Mouse (Mus musculus): Measurements from ENCODE around the gene Ssx9. TPM values are rescaled to one million over a fixed set of nuclear protein-coding genes. Genes with fewer than 3 reads are reported as not detected.
"Not testable (repeated sequence)": the region's sequence is repeated elsewhere in the genome, so short reads cannot be mapped to it uniquely, and the experiment has no call there.

Ssx9 gene
- not detected in 2 replicates for polyA plus RNA-seq (2014; fragmentation: Nextera tagmentation; extraction: Ambion mirVana)

DNA sequence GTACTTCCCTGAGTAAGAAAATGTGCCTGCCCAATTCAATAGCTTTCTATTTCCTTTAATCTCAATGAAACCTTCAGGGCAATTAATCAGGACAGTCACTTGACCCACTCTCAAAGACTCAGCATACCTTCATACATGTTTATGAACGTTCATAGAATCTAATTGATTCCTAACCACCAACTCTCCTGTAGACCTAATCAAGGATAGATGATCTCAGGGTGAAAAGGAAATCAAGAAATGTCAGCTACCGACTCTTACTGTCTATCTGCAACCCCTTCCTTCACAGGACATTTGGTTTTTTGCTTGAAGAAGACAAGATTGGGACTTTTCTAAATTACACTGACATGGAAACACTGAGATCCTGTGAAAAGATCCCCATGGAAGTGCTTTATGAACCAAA, at the start of gene Ssx9:
Ssx9 (plus strand) TSS at position 301 of the 400 bp plus-strand sequence.
- not testable (repeated sequence) for H3K9me3 ChIP-seq (replicated peaks; ENCODE audit: control insufficient read depth, low read length); ATAC-seq (replicated peaks; ENCODE audit: insufficient number of reproducible peaks, low FRiP score, low TSS enrichment); H3K36me3 ChIP-seq (ENCODE audit: control insufficient read depth, insufficient read depth, low read length); H3K27me3 ChIP-seq (ENCODE audit: control insufficient read depth, insufficient read depth, low read length); H3K4me1 ChIP-seq (ENCODE audit: control insufficient read depth, insufficient read depth, low read length); H3K4me3 ChIP-seq (ENCODE audit: low read depth, low read length); H3K9ac ChIP-seq (ENCODE audit: low read depth, low read length); H3K4me2 ChIP-seq; H3K27ac ChIP-seq (ENCODE audit: low read depth, low read length)
- 48% methylated on average over 2 of the region's 2 CpGs for WGBS (ENCODE audit: insufficient replicate concordance)

DNA sequence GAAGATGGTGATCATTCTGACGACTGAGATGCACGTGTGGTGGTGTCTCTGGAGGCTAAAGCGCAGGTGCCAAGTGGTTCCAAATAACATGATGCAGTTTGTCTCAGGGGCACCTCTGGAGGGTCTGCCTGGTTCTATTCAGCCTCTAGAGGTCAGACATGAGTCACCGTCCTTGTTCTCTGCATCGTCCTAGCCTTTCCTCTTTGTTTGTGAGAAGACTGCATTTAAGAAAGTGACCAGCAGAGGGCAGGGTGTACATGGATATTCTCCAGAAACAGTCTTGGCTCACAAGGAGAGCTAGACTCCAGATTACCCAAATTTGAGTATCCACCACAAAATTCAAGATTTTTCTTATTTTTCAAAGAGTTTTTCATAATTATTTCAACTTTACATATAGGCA, 15.3 kb upstream of the Ssx9 start:
- Histone ChIP-seq H3K27ac (ENCODE audit: low read depth, low read length) (no peak overlapping the region), H3K27me3 (ENCODE audit: control insufficient read depth, insufficient read depth, low read length) (no peaks in the 10 kb centered on the region), H3K36me3 (ENCODE audit: control insufficient read depth, insufficient read depth, low read length) (no peaks in the 10 kb centered on the region), H3K4me1 (ENCODE audit: control insufficient read depth, insufficient read depth, low read length) (no peaks in the 10 kb centered on the region), H3K9ac (ENCODE audit: low read depth, low read length) (no peak overlapping the region), H3K9me3 (replicated peaks; ENCODE audit: control insufficient read depth, low read length) (no peaks in the 10 kb centered on the region), H3K4me2 (no peak overlapping the region), H3K4me3 (ENCODE audit: low read depth, low read length) (no peak overlapping the region)
- no peak for ATAC-seq (replicated peaks; ENCODE audit: insufficient number of reproducible peaks, low FRiP score, low TSS enrichment)
- 50% methylated on average over 5 of the region's 5 CpGs for WGBS (ENCODE audit: insufficient replicate concordance)

DNA sequence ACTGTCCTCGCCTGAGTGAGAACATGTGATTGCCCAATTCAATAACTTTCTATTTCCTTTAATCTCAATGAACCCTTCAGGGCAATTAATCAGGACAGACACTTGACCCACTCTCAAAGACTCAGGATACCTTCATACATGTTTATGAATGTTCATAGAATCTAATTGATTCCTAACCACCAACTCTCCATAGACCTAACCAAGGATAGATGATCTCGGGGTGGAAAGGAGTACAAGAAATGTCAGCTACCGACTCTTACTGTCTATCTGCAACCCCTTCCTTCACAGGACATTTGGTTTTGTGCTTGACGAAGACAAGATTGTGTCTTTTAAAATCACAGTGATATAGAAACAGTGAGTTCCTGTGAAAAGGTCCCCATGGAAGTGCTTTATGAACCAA, 55.2 kb downstream of the Ssx9 start, which contains the start of gene Ssxb5:
Ssxb5 (plus strand) TSS at position 301 of the 400 bp plus-strand sequence.
- not testable (repeated sequence) for ATAC-seq (replicated peaks; ENCODE audit: insufficient number of reproducible peaks, low FRiP score, low TSS enrichment); H3K4me3 ChIP-seq (ENCODE audit: low read depth, low read length); H3K27ac ChIP-seq (ENCODE audit: low read depth, low read length); H3K9ac ChIP-seq (ENCODE audit: low read depth, low read length); H3K9me3 ChIP-seq (replicated peaks; ENCODE audit: control insufficient read depth, low read length); H3K4me1 ChIP-seq (ENCODE audit: control insufficient read depth, insufficient read depth, low read length); H3K4me2 ChIP-seq; H3K36me3 ChIP-seq (ENCODE audit: control insufficient read depth, insufficient read depth, low read length); H3K27me3 ChIP-seq (ENCODE audit: control insufficient read depth, insufficient read depth, low read length)
- 67% methylated on average over 4 of the region's 4 CpGs for WGBS (ENCODE audit: insufficient replicate concordance)

Other genes with a start within 250 kb of the Ssx9 start
- gene Gm14459, start 223.5 kb upstream of the Ssx9 start, polyA plus RNA-seq (2014; fragmentation: Nextera tagmentation; extraction: Ambion mirVana): not detected in 2 replicates
- not detected in 2 replicates for gene Ssxb6, start 200.2 kb upstream of the Ssx9 start, polyA plus RNA-seq (2014; fragmentation: Nextera tagmentation; extraction: Ambion mirVana)
- gene Ssxb3, start 156.6 kb upstream of the Ssx9 start, polyA plus RNA-seq (2014; fragmentation: Nextera tagmentation; extraction: Ambion mirVana): not detected in 2 replicates
- gene Ssxb8, start 57.6 kb upstream of the Ssx9 start, polyA plus RNA-seq (2014; fragmentation: Nextera tagmentation; extraction: Ambion mirVana): not detected in 2 replicates
- gene Ssxb5, start 55.3 kb downstream of the Ssx9 start, polyA plus RNA-seq (2014; fragmentation: Nextera tagmentation; extraction: Ambion mirVana): not detected in 2 replicates
- gene Gm6592, start 95.6 kb downstream of the Ssx9 start, polyA plus RNA-seq (2014; fragmentation: Nextera tagmentation; extraction: Ambion mirVana): not detected in 2 replicates
- gene Gm5751, start 125.8 kb downstream of the Ssx9 start, polyA plus RNA-seq (2014; fragmentation: Nextera tagmentation; extraction: Ambion mirVana): not detected in 2 replicates
- gene B630019K06Rik, start 143.9 kb downstream of the Ssx9 start, polyA plus RNA-seq (2014; fragmentation: Nextera tagmentation; extraction: Ambion mirVana): 2.0 and 2.2 TPM in 2 replicates
- not detected in 2 replicates for gene Fthl17b, start 214.5 kb downstream of the Ssx9 start, polyA plus RNA-seq (2014; fragmentation: Nextera tagmentation; extraction: Ambion mirVana)
- gene Fthl17c, start 228.1 kb downstream of the Ssx9 start, polyA plus RNA-seq (2014; fragmentation: Nextera tagmentation; extraction: Ambion mirVana): not detected in 2 replicates
- gene Fthl17d, start 238.3 kb downstream of the Ssx9 start, polyA plus RNA-seq (2014; fragmentation: Nextera tagmentation; extraction: Ambion mirVana): not detected in 2 replicates

Data from heart, embryonic 11.5 days (tissue).